Mouse (Mus musculus) myocyte (in vitro differentiated cells): ENCODE results near the gene Atg4c. TPM values are rescaled to one million over a fixed set of nuclear protein-coding genes. Genes with fewer than 3 reads are reported as not detected.

ENCODE experiments used
- H3K27me3 ChIP-seq: one replicate; pipeline ENCODE4 v1.6.1; 2011; ENCODE audit not compliant: control insufficient read depth, insufficient read depth, insufficient read length
- H3K36me3 ChIP-seq: one replicate; pipeline ENCODE4 v1.6.1; 2011; ENCODE audit not compliant: control insufficient read depth, insufficient read depth
- H3K4me2 ChIP-seq: one replicate; pipeline ENCODE4 v1.6.1; 2011; ENCODE audit warnings: low read depth, control low read depth
- H3K4me3 ChIP-seq: one replicate; pipeline ENCODE4 v1.5.1; 2011; ENCODE audit warnings: mild to moderate bottlenecking, control low read depth, moderate library complexity
- H3K79me2 ChIP-seq: one replicate; pipeline ENCODE4 v1.6.1; 2011; ENCODE audit not compliant: control insufficient read depth, insufficient read depth
- H3ac ChIP-seq: one replicate; pipeline ENCODE4 v1.6.1; 2011; ENCODE audit not compliant: control insufficient read depth, insufficient read length
- CEBPB ChIP-seq: IDR thresholded peaks from 2 replicates; pipeline ENCODE4 v1.6.1; 2011; ENCODE audit warnings: mild to moderate bottlenecking, moderate library complexity; ENCODE audit not compliant: poor library complexity, insufficient read depth, severe bottlenecking
- E2F4 ChIP-seq: IDR thresholded peaks from one replicate; pipeline ENCODE4 v1.6.1; 2011; ENCODE audit warnings: mild to moderate bottlenecking, control low read depth, moderate library complexity; ENCODE audit not compliant: insufficient read depth
- MAX ChIP-seq: IDR thresholded peaks from one replicate; pipeline ENCODE4 v1.6.1; 2011; ENCODE audit warnings: low read depth, mild to moderate bottlenecking, control low read depth
- MYOD1 ChIP-seq, 3 experiments: IDR thresholded peaks; one replicate each; pipeline ENCODE4 v1.6.1; 2011; ENCODE audit warnings: control low read depth in 2 of 3, low read depth in 2 of 3, mild to moderate bottlenecking in 2 of 3, moderate library complexity in 1 of 3; ENCODE audit not compliant: insufficient read length in 2 of 3, control insufficient read depth in 1 of 3
- MYOG ChIP-seq, 3 experiments: IDR thresholded peaks; one replicate each; pipeline ENCODE4 v1.6.1; 2011; ENCODE audit warnings: control low read depth in 2 of 3, low read depth in 2 of 3, mild to moderate bottlenecking in 2 of 3; ENCODE audit not compliant: insufficient read length in 2 of 3, control insufficient read depth in 1 of 3, insufficient read depth in 1 of 3
- POLR2A ChIP-seq: IDR thresholded peaks from one replicate; pipeline ENCODE4 v1.6.1; 2011; ENCODE audit warnings: low read depth, mild to moderate bottlenecking, control low read depth, moderate library complexity; ENCODE audit not compliant: insufficient read length
- POLR2AphosphoS2 ChIP-seq: IDR thresholded peaks from one replicate; pipeline ENCODE4 v1.6.1; 2011; ENCODE audit warnings: low read depth, control low read depth; ENCODE audit not compliant: insufficient read length
- REST ChIP-seq: IDR thresholded peaks from one replicate; pipeline ENCODE4 v1.6.1; 2011; ENCODE audit warnings: mild to moderate bottlenecking, control low read depth, moderate library complexity; ENCODE audit not compliant: insufficient read depth, insufficient read length
- SRF ChIP-seq: IDR thresholded peaks from one replicate; pipeline ENCODE4 v1.6.1; 2011; ENCODE audit warnings: low read depth; ENCODE audit not compliant: control insufficient read depth, insufficient read length
- TCF12 ChIP-seq: IDR thresholded peaks from one replicate; pipeline ENCODE4 v1.6.1; 2011; ENCODE audit warnings: mild to moderate bottlenecking, control low read depth; ENCODE audit not compliant: poor library complexity, insufficient read depth, severe bottlenecking
- TCF3 ChIP-seq: IDR thresholded peaks from one replicate; pipeline ENCODE4 v1.6.1; 2011; ENCODE audit warnings: low read depth, control low read depth; ENCODE audit not compliant: insufficient read length
- USF1 ChIP-seq: IDR thresholded peaks from one replicate; pipeline ENCODE4 v1.6.1; 2011; ENCODE audit warnings: low read depth, mild to moderate bottlenecking, control low read depth, moderate library complexity
- polyA plus RNA-seq: library from polyadenylated mRNA; unstranded; fragments of >200 nt; fragmentation: generic; extraction: Trizol; gene quantifications from one replicate; pipeline ENCODE4 v1.2.1, GENCODE M21; 2012; ENCODE audit warnings: missing spikeins

The Atg4c gene
- polyA plus RNA-seq, 1 experiment = 3.5 TPM

- Histone ChIP-seq H3K79me2 (no peaks in the 10 kb centered on the region), H3K27me3 (no peaks in the 10 kb centered on the region), H3K36me3 (no peaks in the 10 kb centered on the region), H3K4me2 (no peak overlapping the region), H3K4me3 (no peak overlapping the region), H3ac (no peak overlapping the region)
- TF ChIP-seq SRF = no peak
- no peak for TF ChIP-seq MAX
- TF ChIP-seq TCF12 = no peak
- TF ChIP-seq USF1 = no peak
- no peak for TF ChIP-seq MYOD1 (IDR thresholded peaks at IDR 0.05; ENCODE audit: control insufficient read depth in 1 of 3, insufficient read length in 2 of 3, low read depth in 2 of 3)
- TF ChIP-seq CEBPB = no peak
- TF ChIP-seq E2F4 = no peak
- no peak for TF ChIP-seq MYOG (IDR thresholded peaks at IDR 0.05; ENCODE audit: control insufficient read depth in 1 of 3, insufficient read depth in 1 of 3, insufficient read length in 2 of 3, low read depth in 2 of 3)
- no peak for TF ChIP-seq REST
- no peak for TF ChIP-seq POLR2A
- TF ChIP-seq POLR2AphosphoS2 = no peak
- no peak for TF ChIP-seq TCF3
Measured at GRCm38 (mm10) chr4:99210087-99210486, 16.4 kb downstream of the Atg4c start.

- H3K27me3 ChIP-seq = no peaks in the 10 kb centered on the region
- H3K36me3 ChIP-seq = no peaks in the 10 kb centered on the region
- no peak overlapping the region for H3K4me2 ChIP-seq
- H3ac ChIP-seq = no peak overlapping the region
- no peak overlapping the region for H3K4me3 ChIP-seq
- TF ChIP-seq MYOG (IDR thresholded peaks at IDR 0.05; ENCODE audit: control insufficient read depth in 1 of 3, insufficient read depth in 1 of 3, insufficient read length in 2 of 3, low read depth in 2 of 3) (no peak), POLR2A (no peak), MAX (no peak), REST (no peak), POLR2AphosphoS2 (no peak), E2F4 (no peak), SRF (no peak), MYOD1 (IDR thresholded peaks at IDR 0.05; ENCODE audit: control insufficient read depth in 1 of 3, insufficient read length in 2 of 3, low read depth in 2 of 3) (no peak), TCF12 (no peak), CEBPB (no peak), TCF3 (no peak), USF1 (no peak)
- no peaks in the 10 kb centered on the region for H3K79me2 ChIP-seq
Measured at GRCm38 (mm10) chr4:99211606-99212005, 17.9 kb downstream of the Atg4c start.

DNA sequence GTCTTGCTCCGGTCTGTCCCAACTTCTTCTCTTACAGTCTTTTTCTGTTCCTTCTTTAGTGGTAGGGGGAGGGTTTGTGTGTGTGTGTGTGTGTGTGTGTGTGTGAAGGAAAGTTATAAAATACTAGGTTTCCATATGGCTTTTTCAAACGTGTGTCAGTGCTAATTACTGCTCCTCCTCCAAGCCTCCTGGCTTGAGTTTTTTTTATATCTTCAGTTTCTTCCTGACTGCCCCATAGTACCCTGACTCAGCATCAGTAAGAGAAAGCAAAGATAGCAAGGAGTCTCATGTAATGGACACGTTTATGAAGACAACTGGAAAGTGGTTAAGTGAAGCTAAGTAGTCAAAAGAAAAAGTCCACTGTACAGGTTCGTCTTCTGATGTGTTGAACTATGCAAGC is 19.4 kb downstream of the Atg4c start:
- H3K4me3 ChIP-seq = no peak overlapping the region
- H3ac ChIP-seq = no peak overlapping the region
- no peak overlapping the region for H3K4me2 ChIP-seq
- TF ChIP-seq TCF3 (no peak), POLR2A (no peak), REST (no peak), E2F4 (no peak), USF1 (no peak), MYOD1 (IDR thresholded peaks at IDR 0.05; ENCODE audit: control insufficient read depth in 1 of 3, insufficient read length in 2 of 3, low read depth in 2 of 3) (no peak), TCF12 (no peak), MAX (no peak), CEBPB (no peak)
- no peaks in the 10 kb centered on the region for H3K79me2 ChIP-seq
- H3K27me3 ChIP-seq = no peaks in the 10 kb centered on the region
- H3K36me3 ChIP-seq = peaks cover 8% of the 10 kb centered on the region

DNA sequence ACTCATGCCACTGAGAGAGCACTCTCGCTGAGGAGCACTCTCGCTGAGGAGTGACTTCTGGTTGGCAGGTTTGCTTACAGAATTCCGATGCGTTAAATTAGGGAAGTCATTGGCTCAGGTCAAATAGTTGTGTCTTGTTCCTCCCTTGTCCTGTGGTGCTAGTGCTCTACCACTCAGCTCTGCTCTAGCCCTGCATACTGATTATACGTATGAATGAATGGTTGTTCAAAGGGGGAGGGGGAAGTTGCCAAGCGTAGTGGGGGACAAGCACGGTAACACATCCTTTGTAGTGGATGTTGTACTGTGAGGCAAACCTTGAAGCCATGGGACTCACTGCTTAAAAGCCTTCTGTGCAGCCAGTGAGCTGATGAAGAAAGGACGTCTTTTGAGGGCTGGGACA is 28.5 kb downstream of the Atg4c start:
- TF ChIP-seq MYOG (IDR thresholded peaks at IDR 0.05; ENCODE audit: control insufficient read depth in 1 of 3, insufficient read depth in 1 of 3, insufficient read length in 2 of 3, low read depth in 2 of 3) (no peak), POLR2A (no peak), USF1 (no peak), POLR2AphosphoS2 (no peak), E2F4 (no peak)
- Histone ChIP-seq H3K4me3 (no peak overlapping the region), H3K4me2 (no peak overlapping the region), H3K79me2 (no peaks in the 10 kb centered on the region), H3K36me3 (peaks cover 9% of the 10 kb centered on the region), H3K27me3 (no peaks in the 10 kb centered on the region), H3ac (no peak overlapping the region)

DNA sequence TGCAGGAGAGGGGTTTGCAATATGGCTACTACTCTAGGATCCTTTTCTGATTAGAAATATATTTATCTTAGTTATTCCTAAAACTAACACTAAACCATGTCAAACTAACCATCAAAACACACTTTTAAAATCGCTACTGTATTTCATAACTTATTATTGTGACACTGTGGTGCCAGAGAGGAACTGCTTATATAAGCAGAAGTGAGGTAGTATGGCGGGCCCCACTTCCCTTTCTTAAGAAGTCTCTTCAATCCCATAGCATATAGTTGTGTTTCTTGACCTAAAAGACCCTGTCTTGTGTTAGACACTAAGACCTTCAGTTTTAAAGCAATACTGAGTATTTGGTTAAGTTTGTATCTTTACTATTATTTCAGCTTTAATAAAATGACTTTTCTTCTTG is 31.1 kb downstream of the Atg4c start:
- H3K4me2 ChIP-seq = no peak overlapping the region
- H3K36me3 ChIP-seq = no peaks in the 10 kb centered on the region
- no peak overlapping the region for H3K4me3 ChIP-seq
- no peaks in the 10 kb centered on the region for H3K27me3 ChIP-seq
- TF ChIP-seq POLR2A (no peak), POLR2AphosphoS2 (no peak), MYOG (IDR thresholded peaks at IDR 0.05; ENCODE audit: control insufficient read depth in 1 of 3, insufficient read depth in 1 of 3, insufficient read length in 2 of 3, low read depth in 2 of 3) (no peak), CEBPB (no peak), TCF12 (no peak), TCF3 (no peak), E2F4 (no peak), USF1 (no peak), REST (no peak), SRF (no peak), MAX (no peak), MYOD1 (IDR thresholded peaks at IDR 0.05; ENCODE audit: control insufficient read depth in 1 of 3, insufficient read length in 2 of 3, low read depth in 2 of 3) (no peak)
- H3K79me2 ChIP-seq = no peaks in the 10 kb centered on the region
- H3ac ChIP-seq = no peak overlapping the region
